Mouse (Mus musculus) bone marrow macrophage, adult 2 months (primary cell): Measurements from ENCODE around the gene Itga11.

Experiments
- CTCF ChIP-seq: IDR thresholded peaks from 2 replicates; pipeline ENCODE4 v1.5.1; 2012; ENCODE audit warnings: low read depth, mild to moderate bottlenecking, low read length, moderate library complexity
- POLR2A ChIP-seq: IDR thresholded peaks from 2 replicates; pipeline ENCODE4 v1.6.1; 2012; ENCODE audit warnings: mild to moderate bottlenecking, low read depth, low read length, borderline replicate concordance

DNA sequence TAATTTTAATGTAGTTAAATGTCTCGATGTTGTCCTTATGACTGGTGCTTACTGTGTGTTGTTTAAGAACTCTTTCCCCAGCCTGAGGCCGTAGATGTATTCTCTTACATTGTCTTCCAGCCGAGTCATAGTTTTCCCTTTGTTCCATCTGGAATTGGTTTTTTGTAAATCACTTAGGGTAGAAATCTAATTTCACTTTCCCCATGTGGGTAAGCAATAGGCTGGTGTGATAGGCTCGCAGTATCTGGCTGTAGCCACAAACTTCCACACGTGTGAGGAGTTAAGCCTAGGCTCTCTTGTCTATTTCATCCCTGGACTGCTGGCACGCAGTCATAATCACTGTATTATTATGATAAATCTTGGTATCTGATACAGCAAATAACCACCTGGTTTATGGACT is 26.9 kb upstream of the Itga11 start:
- TF ChIP-seq POLR2A (no peak), CTCF (no peak)
